Mouse (Mus musculus): ENCODE measurements around the gene Lamtor4. TPM values are rescaled to one million over a fixed set of nuclear protein-coding genes. Genes with fewer than 3 reads are reported as not detected.

The Lamtor4 gene
- polyA plus RNA-seq, 1 experiment, result 168 TPM

DNA sequence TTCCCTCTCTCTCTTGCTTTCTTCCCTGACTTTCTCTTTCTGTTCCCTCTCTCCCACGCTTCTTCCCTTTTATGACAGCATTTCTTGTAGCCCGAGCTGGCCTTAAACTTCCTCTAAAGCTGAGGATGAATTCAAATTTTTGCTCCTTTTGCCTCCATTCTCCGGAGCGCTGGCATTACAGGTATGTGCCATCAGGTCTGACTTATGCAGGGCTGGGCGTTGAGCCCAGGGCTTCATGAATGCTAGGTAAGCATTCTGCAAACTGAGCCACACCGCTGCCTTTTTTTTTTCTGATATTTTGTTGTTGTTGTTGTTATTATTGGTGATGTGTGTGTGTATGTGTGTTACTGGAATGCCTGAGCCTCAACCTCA, 8.9 kb downstream of the Lamtor4 start:
- 0 out of 2 replicates have a peak overlapping the region, but pooled peaks have one; percentile 18 for H3K27ac ChIP-seq (ENCODE audit: insufficient read depth, low read depth, low read length)
- H3K4me1 ChIP-seq (ENCODE audit: control insufficient read depth, insufficient read depth, insufficient read length, low read length), result peaks cover 9% of the 10 kb centered on the region; the same call in 1 of the 2 replicates
- H3K27me3 ChIP-seq (ENCODE audit: control insufficient read depth, insufficient read depth, low read length), result no peaks in the 10 kb centered on the region
- H3K36me3 ChIP-seq (ENCODE audit: control insufficient read depth, insufficient read depth, low read length), result peaks cover 26% of the 10 kb centered on the region
- WGBS, result 9% methylated on average over 6 of the region's 6 CpGs
- H3K4me3 ChIP-seq (ENCODE audit: low read depth, low read length), result peak overlapping the region; percentile 94
- no peak for TF ChIP-seq POLR2A (IDR thresholded peaks at IDR 0.05; ENCODE audit: low read depth, low read length)
- no peak for TF ChIP-seq CTCF (IDR thresholded peaks at IDR 0.05; ENCODE audit: extremely low read depth, insufficient read length, insufficient replicate concordance, low read depth, low read length)

DNA sequence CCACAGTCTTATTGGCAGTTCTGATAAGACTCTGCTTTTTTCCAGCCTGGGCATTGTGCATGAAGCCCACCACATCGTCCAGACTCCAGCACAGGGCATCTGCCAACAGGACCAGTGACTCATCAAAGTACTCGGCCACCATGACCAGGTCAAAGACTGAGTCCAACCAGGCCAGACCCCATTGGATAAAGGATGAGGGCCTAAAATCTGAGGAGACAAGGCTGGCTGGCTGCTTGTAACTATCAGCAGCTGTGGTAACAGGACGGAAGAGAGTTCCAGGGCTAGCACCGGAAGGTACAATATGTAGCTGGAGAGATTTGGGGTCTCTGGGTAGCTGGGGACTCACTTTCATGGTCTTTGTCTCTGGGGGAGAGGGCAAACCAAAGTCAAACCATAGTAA, 10.4 kb downstream of the Lamtor4 start:
- H3K36me3 ChIP-seq (ENCODE audit: control insufficient read depth, insufficient read depth, low read length), result peaks cover 12% of the 10 kb centered on the region
- no peak overlapping the region for H3K4me3 ChIP-seq (ENCODE audit: low read depth, low read length)
- H3K4me1 ChIP-seq (ENCODE audit: control insufficient read depth, insufficient read depth, insufficient read length, low read length), result peaks cover 9% of the 10 kb centered on the region; the same call in 1 of the 2 replicates
- 96% methylated on average over 4 of the region's 4 CpGs for WGBS
- no peak overlapping the region for H3K27ac ChIP-seq (ENCODE audit: insufficient read depth, low read depth, low read length)
- H3K27me3 ChIP-seq (ENCODE audit: control insufficient read depth, insufficient read depth, low read length), result no peaks in the 10 kb centered on the region
- TF ChIP-seq CTCF (IDR thresholded peaks at IDR 0.05; ENCODE audit: extremely low read depth, insufficient read length, insufficient replicate concordance, low read depth, low read length) (no peak), POLR2A (IDR thresholded peaks at IDR 0.05; ENCODE audit: low read depth, low read length) (no peak)

DNA sequence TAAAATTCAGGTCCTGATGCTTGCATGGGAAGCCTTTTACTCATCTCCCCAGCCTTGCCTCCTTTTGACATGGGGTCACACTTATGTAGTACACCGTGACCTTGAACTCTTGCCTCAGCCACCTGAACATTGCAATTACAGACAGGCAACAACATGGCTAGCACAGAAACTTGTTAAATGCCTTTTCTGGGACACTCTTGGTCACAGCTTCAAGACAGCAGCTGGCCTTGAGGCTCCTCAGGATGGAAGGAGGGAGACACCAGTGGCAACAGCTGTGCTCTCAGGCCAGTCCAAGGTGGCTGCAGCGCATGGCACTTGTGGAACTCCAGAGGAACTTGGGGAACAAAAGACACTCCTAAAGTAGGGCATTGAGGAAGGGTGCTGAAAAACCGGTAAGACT, 11.8 kb downstream of the Lamtor4 start:
- no peak for TF ChIP-seq POLR2A (IDR thresholded peaks at IDR 0.05; ENCODE audit: low read depth, low read length)
- no peak for TF ChIP-seq CTCF (IDR thresholded peaks at IDR 0.05; ENCODE audit: extremely low read depth, insufficient read length, insufficient replicate concordance, low read depth, low read length)
- Histone ChIP-seq H3K27ac (ENCODE audit: insufficient read depth, low read depth, low read length) (no peak overlapping the region), H3K4me3 (ENCODE audit: low read depth, low read length) (no peak overlapping the region), H3K4me1 (ENCODE audit: control insufficient read depth, insufficient read depth, insufficient read length, low read length) (peaks cover 9% of the 10 kb centered on the region; the same call in 1 of the 2 replicates), H3K27me3 (ENCODE audit: control insufficient read depth, insufficient read depth, low read length) (no peaks in the 10 kb centered on the region), H3K36me3 (ENCODE audit: control insufficient read depth, insufficient read depth, low read length) (no peaks in the 10 kb centered on the region)
- WGBS, result 87% methylated on average over 3 of the region's 3 CpGs

DNA sequence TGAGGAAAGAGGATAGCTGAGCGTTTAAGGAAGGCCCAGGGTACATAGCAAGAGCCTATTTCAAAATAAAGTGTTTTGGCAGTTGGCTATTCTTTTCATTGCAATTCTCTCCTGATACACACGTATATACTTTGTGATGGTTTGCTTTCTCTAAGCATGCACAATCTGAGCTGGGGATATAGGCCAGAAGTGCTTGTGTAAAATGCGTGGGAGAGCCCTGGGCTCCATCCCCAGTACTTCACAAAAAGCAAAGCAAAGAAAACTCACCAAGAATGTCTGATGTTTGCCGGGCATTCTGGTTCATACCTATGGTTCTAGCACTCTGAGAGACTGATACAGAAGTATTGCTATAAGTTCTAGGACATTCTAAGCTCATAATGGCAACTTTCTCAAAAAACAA, 13.7 kb downstream of the Lamtor4 start:
- Histone ChIP-seq H3K36me3 (ENCODE audit: control insufficient read depth, insufficient read depth, low read length) (no peaks in the 10 kb centered on the region), H3K4me1 (ENCODE audit: control insufficient read depth, insufficient read depth, insufficient read length, low read length) (peaks cover 3% of the 10 kb centered on the region; the same call in 1 of the 2 replicates), H3K27me3 (ENCODE audit: control insufficient read depth, insufficient read depth, low read length) (no peaks in the 10 kb centered on the region), H3K27ac (ENCODE audit: insufficient read depth, low read depth, low read length) (no peak overlapping the region), H3K4me3 (ENCODE audit: low read depth, low read length) (no peak overlapping the region)
- 81% methylated on average over 4 of the region's 4 CpGs for WGBS
- TF ChIP-seq CTCF (IDR thresholded peaks at IDR 0.05; ENCODE audit: extremely low read depth, insufficient read length, insufficient replicate concordance, low read depth, low read length) (no peak), POLR2A (IDR thresholded peaks at IDR 0.05; ENCODE audit: low read depth, low read length) (no peak)

DNA sequence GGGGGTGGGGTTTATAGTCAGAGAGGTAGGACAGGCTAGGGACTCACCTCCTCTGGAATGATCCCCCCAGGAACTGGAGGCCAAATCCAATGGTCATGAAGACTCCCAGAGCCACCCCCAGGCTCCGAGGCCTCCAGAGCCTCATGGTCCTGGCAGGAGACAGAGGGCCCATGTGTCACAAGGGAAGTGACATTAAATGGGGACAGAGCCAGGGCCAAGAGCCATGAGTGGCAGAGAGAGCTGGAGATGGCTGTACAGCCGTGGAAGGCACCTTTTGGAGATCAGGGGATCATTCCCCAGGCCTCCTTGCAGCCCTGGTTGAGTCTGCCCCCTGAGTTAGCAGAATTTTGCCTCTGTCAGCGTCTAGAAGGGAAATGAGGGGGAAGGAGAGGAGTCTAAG, 15.9 kb downstream of the Lamtor4 start:
- no peak overlapping the region for H3K4me3 ChIP-seq (ENCODE audit: low read depth, low read length)
- WGBS, result 64% methylated on average over 3 of the region's 3 CpGs
- H3K27ac ChIP-seq (ENCODE audit: insufficient read depth, low read depth, low read length), result no peak overlapping the region
- H3K36me3 ChIP-seq (ENCODE audit: control insufficient read depth, insufficient read depth, low read length), result no peaks in the 10 kb centered on the region
- H3K27me3 ChIP-seq (ENCODE audit: control insufficient read depth, insufficient read depth, low read length), result no peaks in the 10 kb centered on the region
- no peaks in the 10 kb centered on the region; the same call in 1 of the 2 replicates for H3K4me1 ChIP-seq (ENCODE audit: control insufficient read depth, insufficient read depth, insufficient read length, low read length)
- TF ChIP-seq POLR2A (IDR thresholded peaks at IDR 0.05; ENCODE audit: low read depth, low read length) (no peak), CTCF (IDR thresholded peaks at IDR 0.05; ENCODE audit: extremely low read depth, insufficient read length, insufficient replicate concordance, low read depth, low read length) (no peak)

DNA sequence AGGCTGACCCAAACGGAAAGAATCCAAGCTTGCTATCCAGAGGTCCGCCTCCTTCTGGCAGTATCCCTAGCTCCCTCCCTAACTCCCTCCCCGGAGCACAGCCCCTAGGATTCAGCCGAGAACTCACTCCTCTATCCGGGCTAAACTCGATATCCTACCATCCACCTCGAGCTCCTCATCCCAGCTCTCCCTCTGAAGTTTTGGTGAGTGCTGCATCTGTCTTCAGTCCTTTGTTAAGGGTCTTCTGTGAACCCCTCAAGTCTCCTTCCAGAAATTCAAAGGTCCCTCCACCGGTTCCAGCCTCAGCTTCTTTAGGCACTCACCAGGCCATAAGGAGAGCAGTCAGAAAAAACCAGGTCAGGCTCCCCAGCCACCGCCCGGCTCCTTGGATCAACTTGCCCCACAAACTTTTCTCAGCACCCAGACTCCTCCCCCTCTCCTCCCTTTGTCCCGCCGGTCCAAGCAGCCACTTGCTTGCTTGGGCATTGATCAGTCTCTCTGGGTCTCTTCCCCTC, 17.2 kb downstream of the Lamtor4 start, which contains the start of gene Gal3st4:
TSS of gene Gal3st4 (minus strand) at position 432 of the 515 bp plus-strand sequence.
- H3K4me1 ChIP-seq (ENCODE audit: control insufficient read depth, insufficient read depth, insufficient read length, low read length), result no peaks in the 10 kb centered on the region; the same call in 1 of the 2 replicates
- no peaks in the 10 kb centered on the region for H3K27me3 ChIP-seq (ENCODE audit: control insufficient read depth, insufficient read depth, low read length)
- H3K36me3 ChIP-seq (ENCODE audit: control insufficient read depth, insufficient read depth, low read length), result no peaks in the 10 kb centered on the region
- 0 out of 2 replicates have a peak within 1 kb of the TSS, but pooled peaks have one; percentile 58 for H3K27ac ChIP-seq (ENCODE audit: insufficient read depth, low read depth, low read length)
- H3K4me3 ChIP-seq (ENCODE audit: low read depth, low read length), result peak within 1 kb of the TSS; percentile 30; the same call in 1 of the 2 replicates
- no peak for TF ChIP-seq POLR2A (IDR thresholded peaks at IDR 0.05; ENCODE audit: low read depth, low read length)
- no peak for TF ChIP-seq CTCF (IDR thresholded peaks at IDR 0.05; ENCODE audit: extremely low read depth, insufficient read length, insufficient replicate concordance, low read depth, low read length)
- WGBS, result 5% methylated on average over 12 of the region's 12 CpGs

DNA sequence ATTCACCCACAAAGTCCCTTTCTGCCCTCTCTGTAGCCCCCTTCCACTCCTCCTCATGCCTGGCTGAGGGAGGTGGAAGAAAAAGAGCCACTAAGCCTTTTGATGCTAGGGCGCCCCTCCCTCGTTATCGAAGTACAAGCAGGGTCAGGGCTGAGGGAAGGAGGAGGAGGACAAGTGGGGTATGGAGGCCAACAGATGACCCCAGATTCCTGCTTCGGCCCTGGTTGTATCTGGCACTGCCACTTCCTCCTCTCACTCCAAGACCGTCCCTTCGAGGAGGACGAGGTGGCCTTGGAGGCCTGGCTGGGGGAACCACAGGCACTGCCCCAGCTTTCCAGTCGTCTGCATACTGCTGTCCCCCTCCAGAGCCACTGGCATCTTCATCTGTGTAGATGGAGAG, 18.9 kb downstream of the Lamtor4 start:
- TF ChIP-seq CTCF (IDR thresholded peaks at IDR 0.05; ENCODE audit: extremely low read depth, insufficient read length, insufficient replicate concordance, low read depth, low read length) (no peak), POLR2A (IDR thresholded peaks at IDR 0.05; ENCODE audit: low read depth, low read length) (no peak)
- no peaks in the 10 kb centered on the region for H3K36me3 ChIP-seq (ENCODE audit: control insufficient read depth, insufficient read depth, low read length)

More for the DNA sequence above, 18.9 kb downstream of the Lamtor4 start:
- H3K4me1 ChIP-seq (ENCODE audit: control insufficient read depth, insufficient read depth, insufficient read length, low read length), result no peaks in the 10 kb centered on the region; the same call in 1 of the 2 replicates
- no peak overlapping the region for H3K27ac ChIP-seq (ENCODE audit: insufficient read depth, low read depth, low read length)
- no peak overlapping the region for H3K4me3 ChIP-seq (ENCODE audit: low read depth, low read length)
- WGBS, result 88% methylated on average over 8 of the region's 8 CpGs
- no peaks in the 10 kb centered on the region for H3K27me3 ChIP-seq (ENCODE audit: control insufficient read depth, insufficient read depth, low read length)
